Mouse (Mus musculus) cerebellum, postnatal 36 days (tissue): ENCODE data around the gene Lrig1.

Experiments used
- DNase-seq, 2 experiments: peaks; one replicate each; pipeline ENCODE4 v3.0.0; 2021 to 2022; ENCODE audit warnings: mixed read lengths in 2 of 2

Lrig1 gene

GRCm38 (mm10) chr6:94646274-94646863 is 53.6 kb downstream of the Lrig1 start:
- DNase-seq = no peak

- DNase-seq = no peak
Observed at GRCm38 (mm10) chr6:94645723-94646122, 54.2 kb downstream of the Lrig1 start.

GRCm38 (mm10) chr6:94644641-94645040 is 55.3 kb downstream of the Lrig1 start:
- DNase-seq = no peak

- DNase-seq = no peak
Observed at GRCm38 (mm10) chr6:94643989-94644388, 56.0 kb downstream of the Lrig1 start.

GRCm38 (mm10) chr6:94642048-94642447 is 57.9 kb downstream of the Lrig1 start:
- no peak for DNase-seq

GRCm38 (mm10) chr6:94640297-94640696 is 59.7 kb downstream of the Lrig1 start:
- peak; percentile 64 to 67 for DNase-seq

- no peak for DNase-seq
Observed at GRCm38 (mm10) chr6:94637024-94637434, 62.9 kb downstream of the Lrig1 start.

GRCm38 (mm10) chr6:94635343-94635742 is 64.6 kb downstream of the Lrig1 start:
- DNase-seq = no peak

GRCm38 (mm10) chr6:94634710-94635109 is 65.2 kb downstream of the Lrig1 start:
- DNase-seq = no peak

- DNase-seq = no peak
Observed at GRCm38 (mm10) chr6:94634274-94634673, 65.7 kb downstream of the Lrig1 start.

GRCm38 (mm10) chr6:94631779-94632082 is 68.2 kb downstream of the Lrig1 start:
- no peak for DNase-seq

GRCm38 (mm10) chr6:94631051-94631778 is 68.7 kb downstream of the Lrig1 start:
- no peak for DNase-seq

- no peak for DNase-seq
Observed at GRCm38 (mm10) chr6:94628787-94629186, 71.2 kb downstream of the Lrig1 start.

GRCm38 (mm10) chr6:94627714-94628595 is 72.0 kb downstream of the Lrig1 start:
- DNase-seq = peak in 1 of 2 experiments; percentile 26

- DNase-seq = peak; percentile 45 to 47
Observed at GRCm38 (mm10) chr6:94626807-94627206, 73.2 kb downstream of the Lrig1 start.

GRCm38 (mm10) chr6:94625896-94626295 is 74.1 kb downstream of the Lrig1 start:
- DNase-seq = no peak

GRCm38 (mm10) chr6:94624543-94624942 is 75.4 kb downstream of the Lrig1 start:
- no peak for DNase-seq

GRCm38 (mm10) chr6:94622983-94623382 is 77.0 kb downstream of the Lrig1 start:
- peak; percentile 75 to 77 for DNase-seq

- DNase-seq = no peak
Observed at GRCm38 (mm10) chr6:94620801-94621301, 79.1 kb downstream of the Lrig1 start.

- DNase-seq = no peak
Observed at GRCm38 (mm10) chr6:94620287-94620686, 79.7 kb downstream of the Lrig1 start.

- no peak for DNase-seq
Observed at GRCm38 (mm10) chr6:94618671-94619070, 81.3 kb downstream of the Lrig1 start.

- DNase-seq = no peak
Observed at GRCm38 (mm10) chr6:94615936-94616335, 84.0 kb downstream of the Lrig1 start.

- no peak for DNase-seq
Observed at GRCm38 (mm10) chr6:94614346-94614745, 85.6 kb downstream of the Lrig1 start.
